Mouse (Mus musculus): ENCODE data around the gene Hoxa6. TPM values are rescaled to one million over a fixed set of nuclear protein-coding genes. Genes with fewer than 3 reads are reported as not detected.

The Hoxa6 gene
- polyA plus RNA-seq, 1 experiment from 2014 or later: not detected

- DNase-seq (ENCODE audit: low spot score): no peak
- H3K4me1 ChIP-seq: peaks cover 8% of the 10 kb centered on the region
- H3K27ac ChIP-seq (replicated peaks): no peak overlapping the region
- peaks cover 100% of the 10 kb centered on the region for H3K27me3 ChIP-seq (ENCODE audit: low read depth, poor library complexity, severe bottlenecking)
- WGBS: under 1% methylated on average over 10 of the region's 10 CpGs
- no peaks in the 10 kb centered on the region for H3K36me3 ChIP-seq
- H3K9me3 ChIP-seq (replicated peaks): no peaks in the 10 kb centered on the region
- no peak overlapping the region for H3K4me3 ChIP-seq
Measured at GRCm38 (mm10) chr6:52179690-52180089, 28.8 kb downstream of the Hoxa6 start.

GRCm38 (mm10) chr6:52178918-52179665, 29.4 kb downstream of the Hoxa6 start:
- Histone ChIP-seq H3K9me3 (replicated peaks) (no peaks in the 10 kb centered on the region), H3K4me1 (peaks cover 8% of the 10 kb centered on the region), H3K27me3 (ENCODE audit: low read depth, poor library complexity, severe bottlenecking) (peaks cover 100% of the 10 kb centered on the region), H3K36me3 (no peaks in the 10 kb centered on the region), H3K4me3 (no peak overlapping the region), H3K27ac (replicated peaks) (no peak overlapping the region)
- DNase-seq (ENCODE audit: low spot score): no peak
- 4% methylated on average over 4 of the region's 4 CpGs for WGBS

- no peak for DNase-seq (ENCODE audit: low spot score)
- H3K4me3 ChIP-seq: no peak overlapping the region
- WGBS: 1% methylated on average over 9 of the region's 9 CpGs
Measured at GRCm38 (mm10) chr6:52177806-52178205, 30.7 kb downstream of the Hoxa6 start.

GRCm38 (mm10) chr6:52177061-52177735, 31.3 kb downstream of the Hoxa6 start, which contains the start of gene 5730596B20Rik:
Gene 5730596B20Rik, plus strand, starts transcription at chr6:52177498.
- peak; percentile 63 for DNase-seq (ENCODE audit: low spot score)
- no peak within 1 kb of the TSS for H3K4me3 ChIP-seq
- under 1% methylated on average over 36 of the region's 36 CpGs for WGBS
- H3K4me1 ChIP-seq: peaks cover 15% of the 10 kb centered on the region
- H3K9me3 ChIP-seq (replicated peaks): no peaks in the 10 kb centered on the region
- H3K27me3 ChIP-seq (ENCODE audit: low read depth, poor library complexity, severe bottlenecking): peaks cover 100% of the 10 kb centered on the region
- no peaks in the 10 kb centered on the region for H3K36me3 ChIP-seq
- no peak within 1 kb of the TSS for H3K27ac ChIP-seq (replicated peaks)

More at GRCm38 (mm10) chr6:52177806-52178205, 30.7 kb downstream of the Hoxa6 start:
- Histone ChIP-seq H3K4me1 (peaks cover 9% of the 10 kb centered on the region), H3K36me3 (no peaks in the 10 kb centered on the region), H3K9me3 (replicated peaks) (no peaks in the 10 kb centered on the region), H3K27me3 (ENCODE audit: low read depth, poor library complexity, severe bottlenecking) (peaks cover 100% of the 10 kb centered on the region), H3K27ac (replicated peaks) (no peak overlapping the region)

GRCm38 (mm10) chr6:52176391-52176790, 32.1 kb downstream of the Hoxa6 start:
- WGBS: under 1% methylated on average over 6 of the region's 6 CpGs
- DNase-seq (ENCODE audit: low spot score): no peak
- no peak overlapping the region for H3K4me3 ChIP-seq
- no peak overlapping the region for H3K27ac ChIP-seq (replicated peaks)
- no peaks in the 10 kb centered on the region for H3K9me3 ChIP-seq (replicated peaks)
- no peaks in the 10 kb centered on the region for H3K36me3 ChIP-seq
- H3K27me3 ChIP-seq (ENCODE audit: low read depth, poor library complexity, severe bottlenecking): peaks cover 100% of the 10 kb centered on the region
- peaks cover 18% of the 10 kb centered on the region for H3K4me1 ChIP-seq

- peaks cover 100% of the 10 kb centered on the region for H3K27me3 ChIP-seq (ENCODE audit: low read depth, poor library complexity, severe bottlenecking)
- WGBS: under 1% methylated on average over 22 of the region's 35 CpGs
- no peak for DNase-seq (ENCODE audit: low spot score)
- H3K4me1 ChIP-seq: peaks cover 18% of the 10 kb centered on the region
- H3K36me3 ChIP-seq: no peaks in the 10 kb centered on the region
- H3K27ac ChIP-seq (replicated peaks): no peak overlapping the region
- H3K9me3 ChIP-seq (replicated peaks): no peaks in the 10 kb centered on the region
- peak overlapping the region; percentile 14; the same call in 1 of the 2 replicates for H3K4me3 ChIP-seq
Measured at GRCm38 (mm10) chr6:52175864-52176263, 32.7 kb downstream of the Hoxa6 start.

- WGBS: under 1% methylated on average over 41 of the region's 41 CpGs
- Histone ChIP-seq H3K4me3 (peak overlapping the region; percentile 14; the same call in 1 of the 2 replicates), H3K27ac (replicated peaks) (no peak overlapping the region), H3K27me3 (ENCODE audit: low read depth, poor library complexity, severe bottlenecking) (peaks cover 100% of the 10 kb centered on the region), H3K36me3 (no peaks in the 10 kb centered on the region), H3K9me3 (replicated peaks) (no peaks in the 10 kb centered on the region), H3K4me1 (peaks cover 18% of the 10 kb centered on the region)
- no peak for DNase-seq (ENCODE audit: low spot score)
Measured at GRCm38 (mm10) chr6:52174968-52175751, 33.4 kb downstream of the Hoxa6 start.

- 4% methylated on average over 4 of the region's 4 CpGs for WGBS
- H3K4me1 ChIP-seq: peaks cover 18% of the 10 kb centered on the region
- H3K4me3 ChIP-seq: no peak overlapping the region
- peaks cover 100% of the 10 kb centered on the region for H3K27me3 ChIP-seq (ENCODE audit: low read depth, poor library complexity, severe bottlenecking)
- H3K9me3 ChIP-seq (replicated peaks): no peaks in the 10 kb centered on the region
- no peaks in the 10 kb centered on the region for H3K36me3 ChIP-seq
- DNase-seq (ENCODE audit: low spot score): no peak
- no peak overlapping the region for H3K27ac ChIP-seq (replicated peaks)
Measured at GRCm38 (mm10) chr6:52173648-52174047, 34.9 kb downstream of the Hoxa6 start.

GRCm38 (mm10) chr6:52172501-52172900, 36.0 kb downstream of the Hoxa6 start:
- Histone ChIP-seq H3K4me3 (peak overlapping the region; percentile 35), H3K27me3 (ENCODE audit: low read depth, poor library complexity, severe bottlenecking) (peaks cover 100% of the 10 kb centered on the region), H3K9me3 (replicated peaks) (no peaks in the 10 kb centered on the region), H3K27ac (replicated peaks) (no peak overlapping the region), H3K36me3 (no peaks in the 10 kb centered on the region), H3K4me1 (peaks cover 18% of the 10 kb centered on the region)
- under 1% methylated on average over 35 of the region's 35 CpGs for WGBS
- peak; percentile 81 for DNase-seq (ENCODE audit: low spot score)

- no peak for DNase-seq (ENCODE audit: low spot score)
- Histone ChIP-seq H3K4me3 (peak overlapping the region; percentile 35), H3K27ac (replicated peaks) (no peak overlapping the region), H3K9me3 (replicated peaks) (no peaks in the 10 kb centered on the region), H3K27me3 (ENCODE audit: low read depth, poor library complexity, severe bottlenecking) (peaks cover 100% of the 10 kb centered on the region), H3K36me3 (no peaks in the 10 kb centered on the region), H3K4me1 (peaks cover 18% of the 10 kb centered on the region)
- WGBS: 7% methylated on average over 7 of the region's 7 CpGs
Measured at GRCm38 (mm10) chr6:52171938-52172337, 36.6 kb downstream of the Hoxa6 start.

GRCm38 (mm10) chr6:52171331-52171730, 37.2 kb downstream of the Hoxa6 start:
- peaks cover 100% of the 10 kb centered on the region for H3K27me3 ChIP-seq (ENCODE audit: low read depth, poor library complexity, severe bottlenecking)
- 0% methylated on average over 4 of the region's 4 CpGs for WGBS
- peaks cover 18% of the 10 kb centered on the region for H3K4me1 ChIP-seq
- DNase-seq (ENCODE audit: low spot score): no peak
- H3K27ac ChIP-seq (replicated peaks): no peak overlapping the region
- H3K9me3 ChIP-seq (replicated peaks): no peaks in the 10 kb centered on the region
- H3K4me3 ChIP-seq: no peak overlapping the region
- H3K36me3 ChIP-seq: no peaks in the 10 kb centered on the region

- Histone ChIP-seq H3K27ac (replicated peaks) (no peak overlapping the region), H3K4me3 (no peak overlapping the region), H3K9me3 (replicated peaks) (no peaks in the 10 kb centered on the region), H3K27me3 (ENCODE audit: low read depth, poor library complexity, severe bottlenecking) (peaks cover 100% of the 10 kb centered on the region), H3K36me3 (no peaks in the 10 kb centered on the region), H3K4me1 (peaks cover 16% of the 10 kb centered on the region)
- no peak for DNase-seq (ENCODE audit: low spot score)
- 8% methylated on average over 5 of the region's 5 CpGs for WGBS
Measured at GRCm38 (mm10) chr6:52170898-52171223, 37.7 kb downstream of the Hoxa6 start.

Measured in midbrain, embryonic 10.5 days (tissue).